32 mouse cellular contexts compared by ENCODE assay signal in genomic region chr4:39991358-39991757, GRCm38 (mm10).
"Had no signal": no experiment of that assay in that cellular context is flagged by ENCODE, and none has a peak within 500 bp of the region (broad histone marks: within the 10 kb centered on the region; RNA-seq: fewer than 3 reads in every experiment).

No protein-coding gene starts in this region.

- H3K4me3 ChIP-seq: heart, embryonic 12.5 days; heart, embryonic 13.5 days; heart, embryonic 15.5 days; hindbrain, embryonic 10.5 days; hindbrain, embryonic 12.5 days; hindbrain, embryonic 13.5 days; hindbrain, embryonic 15.5 days; intestine, embryonic 15.5 days; kidney, embryonic 15.5 days; layer of hippocampus, adult 2 months had no signal

- ATAC-seq: hindbrain, embryonic 16.5 days; hindbrain, postnatal 0 days; inflammation-experienced regulatory T-cells, adult 6 months; intestine, embryonic 15.5 days; intestine, embryonic 16.5 days; intestine, postnatal 0 days had no signal

- H3K27ac ChIP-seq: heart, embryonic 13.5 days; heart, embryonic 15.5 days; hindbrain, embryonic 10.5 days; hindbrain, embryonic 12.5 days; hindbrain, embryonic 13.5 days; hindbrain, embryonic 14.5 days; hindbrain, embryonic 15.5 days; hindbrain, postnatal 0 days; intestine, embryonic 15.5 days; kidney, embryonic 15.5 days; kidney, postnatal 0 days; layer of hippocampus, adult 2 months had no signal

- DNase-seq: heart, postnatal 10 days; heart, postnatal 14 days; heart, postnatal 36 days; heart, postnatal 4 days; kidney, adult 11 months; kidney, adult 18-20 months; kidney, adult 2 months; kidney, adult 8-10 months; kidney, postnatal 10 days; kidney, postnatal 14 days; kidney, postnatal 25 days; kidney, postnatal 36 days; kidney, postnatal 4 days; layer of hippocampus, adult 9-11 months; layer of hippocampus, postnatal 36 days had no signal

- H3K4me1 ChIP-seq: heart, embryonic 12.5 days; heart, embryonic 13.5 days; heart, embryonic 15.5 days; hindbrain, embryonic 10.5 days; hindbrain, embryonic 12.5 days; hindbrain, embryonic 13.5 days; hindbrain, embryonic 15.5 days; intestine, embryonic 15.5 days; kidney, embryonic 15.5 days had no signal
